Mouse (Mus musculus): Measurements from ENCODE around the gene Igf2r. TPM values are rescaled to one million over a fixed set of nuclear protein-coding genes. Genes with fewer than 3 reads are reported as not detected.

Igf2r gene
- polyA plus RNA-seq, 1 experiment from 2014 or later, result 38.6 TPM

DNA sequence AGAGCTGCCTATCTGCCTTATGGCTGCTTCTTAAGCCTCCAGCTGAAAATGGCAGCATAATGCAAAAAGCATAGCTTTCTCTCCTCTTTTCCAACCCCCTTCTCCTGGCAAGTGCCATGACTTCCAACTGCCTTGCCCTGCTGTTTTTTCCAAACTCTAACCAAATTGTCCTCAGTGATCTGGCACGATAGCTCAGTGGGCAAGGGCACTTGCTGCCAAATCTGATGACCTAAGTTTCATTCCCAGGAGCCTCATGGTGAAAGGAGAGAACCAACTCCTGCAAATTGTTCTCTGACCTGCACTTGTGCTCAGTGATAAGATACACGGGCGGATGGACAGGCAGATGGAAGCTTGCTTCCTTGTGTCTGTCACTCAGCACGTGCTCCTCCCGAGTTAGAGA is 66.6 kb downstream of the Igf2r start:
- H3K4me2 ChIP-seq (ENCODE audit: low read depth, low read length), result no peak overlapping the region
- no peak overlapping the region for H3K9ac ChIP-seq (ENCODE audit: low read length)
- no peak overlapping the region for H3K27ac ChIP-seq (ENCODE audit: low read length)
- no peak for ATAC-seq (ENCODE audit: insufficient read depth, low FRiP score)
- WGBS, result 79% methylated on average over 5 of the region's 5 CpGs
- peaks cover 3% of the 10 kb centered on the region; the same call in 1 of the 2 replicates for H3K4me1 ChIP-seq (ENCODE audit: control insufficient read depth, insufficient read depth, low read length)
- peaks cover 10% of the 10 kb centered on the region; the same call in 1 of the 2 replicates for H3K36me3 ChIP-seq (ENCODE audit: control insufficient read depth, insufficient read depth, low read length)
- no peaks in the 10 kb centered on the region for H3K9me3 ChIP-seq (replicated peaks; ENCODE audit: control insufficient read depth, low read length)
- H3K4me3 ChIP-seq (replicated peaks; ENCODE audit: low read length), result no peak overlapping the region
- H3K27me3 ChIP-seq (ENCODE audit: control insufficient read depth, insufficient read depth, low read length), result no peaks in the 10 kb centered on the region

GRCm38 (mm10) chr17:12700373-12700772 is 69.1 kb downstream of the Igf2r start:
- Histone ChIP-seq H3K27ac (ENCODE audit: low read length) (no peak overlapping the region), H3K27me3 (ENCODE audit: control insufficient read depth, insufficient read depth, low read length) (no peaks in the 10 kb centered on the region), H3K9ac (ENCODE audit: low read length) (no peak overlapping the region), H3K4me1 (ENCODE audit: control insufficient read depth, insufficient read depth, low read length) (no peaks in the 10 kb centered on the region), H3K36me3 (ENCODE audit: control insufficient read depth, insufficient read depth, low read length) (0 out of 2 replicates have a peak, but pooled peaks cover 11% of the 10 kb centered on the region), H3K4me3 (replicated peaks; ENCODE audit: low read length) (no peak overlapping the region), H3K9me3 (replicated peaks; ENCODE audit: control insufficient read depth, low read length) (no peaks in the 10 kb centered on the region), H3K4me2 (ENCODE audit: low read depth, low read length) (no peak overlapping the region)
- ATAC-seq (ENCODE audit: insufficient read depth, low FRiP score), result peak; percentile 62; the same call in 1 of the 2 replicates
- WGBS, result 88% methylated on average over 6 of the region's 6 CpGs

DNA sequence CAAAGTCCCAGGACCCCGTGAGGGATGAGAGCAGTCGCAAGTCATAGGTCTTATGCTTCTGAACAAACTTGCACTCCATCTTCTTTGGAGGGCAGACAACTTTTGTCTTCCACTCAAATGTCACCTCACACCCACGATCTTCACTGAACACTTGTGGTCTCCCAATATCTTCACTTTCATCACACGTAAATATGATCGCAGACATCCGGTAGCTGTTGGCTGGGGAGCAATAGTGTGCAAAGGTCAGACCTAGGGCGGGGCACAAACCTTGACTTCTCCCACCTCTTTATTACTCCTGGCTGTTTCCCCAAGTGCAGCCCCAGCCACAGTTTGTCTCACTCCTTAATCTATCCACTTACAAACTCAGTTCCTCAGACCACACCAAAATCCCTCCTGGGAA is 77.6 kb downstream of the Igf2r start:
- Histone ChIP-seq H3K9me3 (replicated peaks; ENCODE audit: control insufficient read depth, low read length) (no peaks in the 10 kb centered on the region), H3K9ac (ENCODE audit: low read length) (no peak overlapping the region), H3K4me3 (replicated peaks; ENCODE audit: low read length) (no peak overlapping the region), H3K36me3 (ENCODE audit: control insufficient read depth, insufficient read depth, low read length) (no peaks in the 10 kb centered on the region; the same call in 1 of the 2 replicates), H3K4me1 (ENCODE audit: control insufficient read depth, insufficient read depth, low read length) (0 out of 2 replicates have a peak, but pooled peaks cover 4% of the 10 kb centered on the region), H3K27ac (ENCODE audit: low read length) (no peak overlapping the region), H3K27me3 (ENCODE audit: control insufficient read depth, insufficient read depth, low read length) (no peaks in the 10 kb centered on the region), H3K4me2 (ENCODE audit: low read depth, low read length) (no peak overlapping the region)
- WGBS, result 73% methylated on average over 7 of the region's 7 CpGs
- ATAC-seq (ENCODE audit: insufficient read depth, low FRiP score), result no peak

DNA sequence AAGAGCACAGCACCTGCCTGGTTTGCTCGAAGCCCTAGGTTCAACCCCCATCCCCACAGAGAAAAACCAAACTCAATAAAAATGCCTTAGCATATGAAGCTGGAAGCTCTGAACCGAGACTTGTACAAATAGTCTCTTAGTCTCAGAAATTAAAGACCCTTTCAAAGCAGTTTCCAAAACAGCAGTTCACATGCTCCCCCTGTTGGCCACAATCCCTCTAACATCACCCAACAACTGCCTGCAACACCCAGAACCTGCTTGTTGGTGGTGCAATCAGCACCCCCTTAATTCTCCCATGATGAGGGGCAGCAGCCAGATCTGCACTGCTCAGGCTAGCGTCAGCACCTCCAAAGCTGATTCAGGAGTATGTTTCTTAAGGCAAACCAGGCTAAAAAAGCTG is 79.9 kb downstream of the Igf2r start:
- no peak overlapping the region for H3K27ac ChIP-seq (ENCODE audit: low read length)
- 0 out of 2 replicates have a peak, but pooled peaks cover 4% of the 10 kb centered on the region for H3K4me1 ChIP-seq (ENCODE audit: control insufficient read depth, insufficient read depth, low read length)
- H3K4me2 ChIP-seq (ENCODE audit: low read depth, low read length), result no peak overlapping the region
- H3K27me3 ChIP-seq (ENCODE audit: control insufficient read depth, insufficient read depth, low read length), result no peaks in the 10 kb centered on the region
- no peaks in the 10 kb centered on the region for H3K9me3 ChIP-seq (replicated peaks; ENCODE audit: control insufficient read depth, low read length)
- 55% methylated on average over 3 of the region's 3 CpGs for WGBS
- H3K36me3 ChIP-seq (ENCODE audit: control insufficient read depth, insufficient read depth, low read length), result no peaks in the 10 kb centered on the region; the same call in none of the 2 replicates
- H3K4me3 ChIP-seq (replicated peaks; ENCODE audit: low read length), result no peak overlapping the region
- no peak overlapping the region for H3K9ac ChIP-seq (ENCODE audit: low read length)
- no peak for ATAC-seq (ENCODE audit: insufficient read depth, low FRiP score)

DNA sequence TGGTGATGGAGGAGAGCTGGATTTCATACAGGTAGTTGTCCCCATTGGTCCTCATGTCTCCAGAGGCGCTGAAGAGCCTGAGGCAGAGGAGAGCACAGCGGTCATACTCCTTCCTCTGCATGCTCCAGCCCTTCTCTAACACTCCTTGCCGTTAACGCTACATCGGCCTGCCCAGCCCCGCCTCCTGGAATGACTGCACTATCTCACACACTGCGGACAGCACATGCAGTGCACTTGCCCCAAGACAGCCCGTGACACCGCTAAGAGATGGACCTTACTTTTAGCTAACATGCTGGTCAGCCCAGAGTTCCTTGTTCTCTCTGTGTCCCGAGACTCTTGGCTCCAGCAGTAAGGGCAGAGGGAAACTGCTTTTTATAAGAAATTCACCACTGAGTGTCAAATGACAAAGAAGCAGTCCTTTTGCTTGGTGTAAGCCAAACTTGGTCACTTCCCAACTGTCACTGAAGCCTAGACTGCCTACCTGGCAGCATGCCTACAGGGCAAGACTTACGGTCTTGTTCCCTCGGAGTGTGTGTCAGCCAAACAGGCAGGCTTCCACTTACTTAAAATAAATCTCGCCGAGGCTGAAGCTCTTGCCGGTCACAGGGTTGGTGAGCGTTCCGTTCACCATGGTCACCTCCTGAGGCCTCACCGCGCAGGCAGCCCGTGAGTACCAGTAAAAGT is 80.9 kb downstream of the Igf2r start:
- Histone ChIP-seq H3K4me3 (replicated peaks; ENCODE audit: low read length) (no peak overlapping the region), H3K9me3 (replicated peaks; ENCODE audit: control insufficient read depth, low read length) (no peaks in the 10 kb centered on the region), H3K27ac (ENCODE audit: low read length) (no peak overlapping the region), H3K27me3 (ENCODE audit: control insufficient read depth, insufficient read depth, low read length) (no peaks in the 10 kb centered on the region), H3K4me1 (ENCODE audit: control insufficient read depth, insufficient read depth, low read length) (0 out of 2 replicates have a peak, but pooled peaks cover 4% of the 10 kb centered on the region), H3K36me3 (ENCODE audit: control insufficient read depth, insufficient read depth, low read length) (no peaks in the 10 kb centered on the region; the same call in none of the 2 replicates), H3K4me2 (ENCODE audit: low read depth, low read length) (no peak overlapping the region), H3K9ac (ENCODE audit: low read length) (no peak overlapping the region)
- WGBS, result 78% methylated on average over 20 of the region's 20 CpGs
- ATAC-seq (ENCODE audit: insufficient read depth, low FRiP score), result no peak

- no peak for ATAC-seq (ENCODE audit: insufficient read depth, low FRiP score)
Measured at GRCm38 (mm10) chr17:12684928-12685624, 84.4 kb downstream of the Igf2r start.

GRCm38 (mm10) chr17:12684412-12684811 is 85.1 kb downstream of the Igf2r start:
- Histone ChIP-seq H3K27me3 (ENCODE audit: control insufficient read depth, insufficient read depth, low read length) (no peaks in the 10 kb centered on the region), H3K4me3 (replicated peaks; ENCODE audit: low read length) (no peak overlapping the region), H3K4me2 (ENCODE audit: low read depth, low read length) (no peak overlapping the region), H3K4me1 (ENCODE audit: control insufficient read depth, insufficient read depth, low read length) (no peaks in the 10 kb centered on the region), H3K9ac (ENCODE audit: low read length) (no peak overlapping the region), H3K36me3 (ENCODE audit: control insufficient read depth, insufficient read depth, low read length) (no peaks in the 10 kb centered on the region; the same call in none of the 2 replicates), H3K9me3 (replicated peaks; ENCODE audit: control insufficient read depth, low read length) (no peaks in the 10 kb centered on the region), H3K27ac (ENCODE audit: low read length) (no peak overlapping the region)
- WGBS, result 55% methylated on average over 4 of the region's 4 CpGs
- no peak for ATAC-seq (ENCODE audit: insufficient read depth, low FRiP score)

More at GRCm38 (mm10) chr17:12684928-12685624, 84.4 kb downstream of the Igf2r start:
- Histone ChIP-seq H3K27ac (ENCODE audit: low read length) (no peak overlapping the region), H3K4me2 (ENCODE audit: low read depth, low read length) (no peak overlapping the region), H3K36me3 (ENCODE audit: control insufficient read depth, insufficient read depth, low read length) (no peaks in the 10 kb centered on the region; the same call in none of the 2 replicates), H3K9me3 (replicated peaks; ENCODE audit: control insufficient read depth, low read length) (no peaks in the 10 kb centered on the region), H3K4me3 (replicated peaks; ENCODE audit: low read length) (no peak overlapping the region), H3K9ac (ENCODE audit: low read length) (no peak overlapping the region), H3K4me1 (ENCODE audit: control insufficient read depth, insufficient read depth, low read length) (no peaks in the 10 kb centered on the region), H3K27me3 (ENCODE audit: control insufficient read depth, insufficient read depth, low read length) (no peaks in the 10 kb centered on the region)
- 74% methylated on average over 7 of the region's 7 CpGs for WGBS

DNA sequence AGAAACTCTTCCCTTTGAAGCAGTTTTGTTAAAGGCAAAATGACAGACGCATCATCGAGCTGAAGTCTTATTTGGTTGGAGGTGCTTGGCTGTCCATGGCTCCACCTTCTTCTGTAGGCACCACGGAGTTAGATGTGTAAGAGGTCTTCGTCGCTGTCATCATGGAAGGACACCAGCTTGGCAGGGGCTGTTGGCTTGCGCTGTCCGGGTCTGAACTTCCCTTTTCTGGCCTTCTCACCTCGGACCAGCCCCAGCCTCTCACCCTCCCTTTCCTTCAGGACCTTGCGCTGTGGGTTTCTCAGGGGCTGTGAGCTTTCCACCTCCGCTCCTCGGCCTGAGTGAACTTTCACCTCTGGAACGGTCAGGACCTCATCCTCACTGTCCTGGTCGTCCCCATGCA is 85.9 kb downstream of the Igf2r start:
- no peak for ATAC-seq (ENCODE audit: insufficient read depth, low FRiP score)
- no peak overlapping the region for H3K4me2 ChIP-seq (ENCODE audit: low read depth, low read length)
- no peaks in the 10 kb centered on the region for H3K4me1 ChIP-seq (ENCODE audit: control insufficient read depth, insufficient read depth, low read length)
- H3K9me3 ChIP-seq (replicated peaks; ENCODE audit: control insufficient read depth, low read length), result no peaks in the 10 kb centered on the region
- no peaks in the 10 kb centered on the region; the same call in 1 of the 2 replicates for H3K36me3 ChIP-seq (ENCODE audit: control insufficient read depth, insufficient read depth, low read length)
- 87% methylated on average over 13 of the region's 13 CpGs for WGBS
- no peaks in the 10 kb centered on the region for H3K27me3 ChIP-seq (ENCODE audit: control insufficient read depth, insufficient read depth, low read length)
- no peak overlapping the region for H3K4me3 ChIP-seq (replicated peaks; ENCODE audit: low read length)
- no peak overlapping the region for H3K9ac ChIP-seq (ENCODE audit: low read length)
- H3K27ac ChIP-seq (ENCODE audit: low read length), result no peak overlapping the region

- Histone ChIP-seq H3K27me3 (ENCODE audit: control insufficient read depth, insufficient read depth, low read length) (no peaks in the 10 kb centered on the region), H3K36me3 (ENCODE audit: control insufficient read depth, insufficient read depth, low read length) (no peaks in the 10 kb centered on the region), H3K4me3 (replicated peaks; ENCODE audit: low read length) (no peak overlapping the region), H3K4me2 (ENCODE audit: low read depth, low read length) (no peak overlapping the region), H3K4me1 (ENCODE audit: control insufficient read depth, insufficient read depth, low read length) (peaks cover 2% of the 10 kb centered on the region; the same call in 1 of the 2 replicates), H3K9me3 (replicated peaks; ENCODE audit: control insufficient read depth, low read length) (no peaks in the 10 kb centered on the region), H3K27ac (ENCODE audit: low read length) (no peak overlapping the region), H3K9ac (ENCODE audit: low read length) (no peak overlapping the region)
- ATAC-seq (ENCODE audit: insufficient read depth, low FRiP score), result no peak
Measured at GRCm38 (mm10) chr17:12678261-12678660, 91.2 kb downstream of the Igf2r start.
